Mouse (Mus musculus): ENCODE results near the gene Fgfr2.

- TF ChIP-seq POLR2AphosphoS2 (IDR thresholded peaks at IDR 0.05; ENCODE audit: insufficient read length, low read depth) (no peak), POLR2A (IDR thresholded peaks at IDR 0.05; ENCODE audit: insufficient read length, low read depth) (no peak), MYOD1 (IDR thresholded peaks at IDR 0.05; ENCODE audit: control insufficient read depth in 1 of 3, insufficient read length in 2 of 3, low read depth in 2 of 3) (no peak)
Observed at GRCm38 (mm10) chr7:130211411-130211810, 2911.7 kb downstream of the Fgfr2 start.
